Mouse (Mus musculus) liver, embryonic 15.5 days (tissue): Measurements from ENCODE around the gene Serinc3. TPM values are rescaled to one million over a fixed set of nuclear protein-coding genes. Genes with fewer than 3 reads are reported as not detected.
A peak's percentile ranks its signal among the peaks of the same experiment; 100 is the strongest.

ENCODE experiments used
- ATAC-seq: fragments of 200-750 bp; cut with Nextera tagmentation; 2 replicates; pipeline ENCODE4 v1.8.0; 2017; ENCODE audit warnings: moderate number of reproducible peaks, mild to moderate bottlenecking, moderate library complexity; ENCODE audit not compliant: insufficient read depth
- H3K27ac ChIP-seq: fragments of 300-500 bp; sonication (generic); replicated peaks from 2 replicates; pipeline ENCODE4 v1.5.1; 2015; ENCODE audit warnings: mild to moderate bottlenecking, inconsistent platforms
- H3K27me3 ChIP-seq: fragments of 300-500 bp; sonication (generic); 2 replicates; pipeline ENCODE4 v1.6.1; 2015; ENCODE audit warnings: mild to moderate bottlenecking, inconsistent platforms
- H3K36me3 ChIP-seq: fragments of 300-500 bp; sonication (generic); replicated peaks from 2 replicates; pipeline ENCODE4 v1.6.1; 2015; ENCODE audit warnings: moderate library complexity, mild to moderate bottlenecking, inconsistent platforms
- H3K4me1 ChIP-seq: fragments of 300-500 bp; sonication (generic); replicated peaks from 2 replicates; pipeline ENCODE4 v1.6.1; 2015; ENCODE audit warnings: inconsistent platforms
- H3K4me2 ChIP-seq: fragments of 300-500 bp; sonication (generic); 2 replicates; pipeline ENCODE4 v1.6.1; 2015; ENCODE audit warnings: moderate library complexity, mild to moderate bottlenecking, inconsistent platforms
- H3K4me3 ChIP-seq: fragments of 300-500 bp; sonication (generic); replicated peaks from 2 replicates; pipeline ENCODE4 v1.5.1; 2015; ENCODE audit warnings: mild to moderate bottlenecking, inconsistent platforms
- H3K9ac ChIP-seq: fragments of 300-500 bp; sonication (generic); 2 replicates; pipeline ENCODE4 v1.6.1; 2015; ENCODE audit warnings: moderate library complexity, mild to moderate bottlenecking, inconsistent platforms
- H3K9me3 ChIP-seq: fragments of 300-500 bp; sonication (generic); replicated peaks from 2 replicates; pipeline ENCODE4 v1.6.1; 2016; ENCODE audit warnings: inconsistent platforms
- WGBS: fragments of 180-500 bp; shearing (Covaris S2); methylation state at CpG from one replicate; pipeline ENCODE4 v1.1.7; 2015; ENCODE audit warnings: mixed read lengths; ENCODE audit not compliant: insufficient replicate concordance; 5-methylcytosine and 5-hydroxymethylcytosine counted together
- polyA plus RNA-seq: library from polyadenylated mRNA; unstranded; fragments of >200 nt; fragmentation: Nextera tagmentation; extraction: Ambion mirVana; gene quantifications from 2 replicates; pipeline ENCODE4 v1.2.1, GENCODE M21; 2015

Serinc3 gene
- polyA plus RNA-seq, 1 experiment from 2014 or later, result 126 TPM

DNA sequence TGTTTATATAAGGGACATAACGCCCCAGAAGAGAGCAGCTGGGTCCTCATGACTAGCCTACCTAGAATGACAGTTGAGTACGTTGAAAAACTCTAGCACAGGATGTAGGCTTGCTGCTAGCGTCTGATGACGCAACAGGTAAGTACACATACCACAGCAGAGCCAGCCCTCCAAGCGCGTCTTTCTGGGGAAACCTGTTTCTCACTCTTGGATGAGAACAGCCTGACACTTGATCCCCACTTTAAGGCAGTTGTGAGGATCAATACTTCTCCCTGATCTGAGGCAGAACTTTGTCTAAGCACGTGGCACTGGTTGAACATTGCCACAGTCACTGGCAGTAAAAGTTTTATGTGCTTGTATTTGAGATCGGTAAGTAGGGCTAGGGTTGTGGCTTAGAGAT, 24.5 kb downstream of the Serinc3 start:
- H3K36me3 ChIP-seq, result peaks cover 99% of the 10 kb centered on the region
- WGBS, result 75% methylated on average over 8 of the region's 8 CpGs
- H3K4me2 ChIP-seq, result no peak overlapping the region
- H3K9ac ChIP-seq, result no peak overlapping the region
- no peak overlapping the region for H3K4me3 ChIP-seq
- H3K27me3 ChIP-seq, result no peaks in the 10 kb centered on the region
- H3K27ac ChIP-seq, result 0 out of 2 replicates have a peak overlapping the region, but pooled peaks have one; percentile 3
- no peaks in the 10 kb centered on the region for H3K9me3 ChIP-seq
- ATAC-seq, result peak; percentile 17; the same call in 1 of the 2 replicates
- H3K4me1 ChIP-seq, result peaks cover 18% of the 10 kb centered on the region; the same call in 1 of the 2 replicates

- Histone ChIP-seq H3K36me3 (peaks cover 100% of the 10 kb centered on the region), H3K27me3 (no peaks in the 10 kb centered on the region), H3K9me3 (no peaks in the 10 kb centered on the region)
These were observed 27.1 kb downstream of the Serinc3 start for GRCm38 (mm10) chr2:163617874-163618273.

DNA sequence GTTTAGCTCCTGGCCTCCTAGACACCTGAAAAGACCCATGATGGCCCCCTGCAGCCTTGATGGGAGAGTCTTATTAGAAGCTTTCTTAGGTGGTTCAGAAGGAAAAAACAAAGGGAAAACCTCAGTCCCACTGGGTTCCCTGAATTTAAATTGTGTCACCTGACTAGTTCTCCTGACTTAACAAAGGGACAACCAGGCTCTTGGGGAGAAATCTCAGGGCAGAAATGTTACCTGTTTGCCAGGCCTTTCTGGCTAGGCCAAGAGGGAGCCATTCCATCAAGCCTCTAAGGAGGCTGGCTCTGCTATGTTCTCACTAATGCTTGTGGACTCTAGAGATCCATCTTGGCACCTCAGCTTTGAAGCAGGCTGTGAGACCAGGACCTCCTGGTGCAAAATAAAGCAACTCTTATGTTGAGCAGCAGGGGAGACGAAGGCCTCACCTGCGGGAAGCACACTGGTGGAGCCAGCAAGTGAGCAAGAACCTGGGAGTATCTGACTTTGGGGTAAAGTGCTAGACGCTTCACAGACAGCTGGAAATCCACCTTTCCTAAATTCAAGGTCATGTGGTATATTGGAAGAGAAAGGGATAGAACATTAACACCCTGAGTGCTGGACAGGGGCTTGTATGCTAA, 27.6 kb downstream of the Serinc3 start:
- no peak overlapping the region for H3K9ac ChIP-seq
- H3K27ac ChIP-seq, result peak overlapping the region; percentile 24; the same call in 1 of the 2 replicates
- H3K4me1 ChIP-seq, result peaks cover 14% of the 10 kb centered on the region; the same call in 1 of the 2 replicates
- H3K9me3 ChIP-seq, result no peaks in the 10 kb centered on the region
- H3K4me2 ChIP-seq, result no peak overlapping the region
- 79% methylated on average over 3 of the region's 3 CpGs for WGBS
- no peak for ATAC-seq
- no peak overlapping the region for H3K4me3 ChIP-seq
- H3K27me3 ChIP-seq, result no peaks in the 10 kb centered on the region
- H3K36me3 ChIP-seq, result peaks cover 100% of the 10 kb centered on the region

More at GRCm38 (mm10) chr2:163617874-163618273, 27.1 kb downstream of the Serinc3 start:
- ATAC-seq, result no peak
- Histone ChIP-seq H3K9ac (no peak overlapping the region), H3K4me3 (no peak overlapping the region), H3K27ac (no peak overlapping the region), H3K4me2 (no peak overlapping the region), H3K4me1 (peaks cover 18% of the 10 kb centered on the region; the same call in 1 of the 2 replicates)
- 84% methylated on average over 4 of the region's 4 CpGs for WGBS

DNA sequence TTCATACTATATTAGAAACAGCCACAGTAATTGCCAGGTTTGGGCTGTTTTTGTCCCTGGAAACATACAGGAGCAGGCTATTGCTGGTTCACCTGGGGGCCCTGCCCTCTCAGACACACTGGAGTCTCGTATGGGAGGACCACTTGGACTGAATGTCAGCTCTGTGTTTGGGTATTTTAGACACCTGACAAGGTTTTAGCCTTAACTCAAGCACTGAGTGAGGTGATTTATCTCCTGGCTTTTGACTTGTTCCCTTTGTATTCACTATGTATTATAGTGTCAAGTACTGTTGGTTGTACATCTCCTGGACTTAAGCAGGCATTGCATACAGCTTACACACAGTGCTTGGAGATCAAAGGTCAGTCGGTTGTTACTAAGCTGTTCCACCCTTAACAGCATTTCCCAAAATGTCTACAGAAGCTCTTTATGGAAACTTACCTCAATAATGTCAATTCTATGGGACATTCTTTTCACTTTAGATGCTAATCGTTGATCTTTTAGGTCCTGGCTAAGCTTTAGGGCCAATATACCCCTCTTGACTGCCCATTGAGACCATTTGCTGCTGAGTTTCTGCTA, 28.2 kb downstream of the Serinc3 start:
- no peak overlapping the region for H3K9ac ChIP-seq

DNA sequence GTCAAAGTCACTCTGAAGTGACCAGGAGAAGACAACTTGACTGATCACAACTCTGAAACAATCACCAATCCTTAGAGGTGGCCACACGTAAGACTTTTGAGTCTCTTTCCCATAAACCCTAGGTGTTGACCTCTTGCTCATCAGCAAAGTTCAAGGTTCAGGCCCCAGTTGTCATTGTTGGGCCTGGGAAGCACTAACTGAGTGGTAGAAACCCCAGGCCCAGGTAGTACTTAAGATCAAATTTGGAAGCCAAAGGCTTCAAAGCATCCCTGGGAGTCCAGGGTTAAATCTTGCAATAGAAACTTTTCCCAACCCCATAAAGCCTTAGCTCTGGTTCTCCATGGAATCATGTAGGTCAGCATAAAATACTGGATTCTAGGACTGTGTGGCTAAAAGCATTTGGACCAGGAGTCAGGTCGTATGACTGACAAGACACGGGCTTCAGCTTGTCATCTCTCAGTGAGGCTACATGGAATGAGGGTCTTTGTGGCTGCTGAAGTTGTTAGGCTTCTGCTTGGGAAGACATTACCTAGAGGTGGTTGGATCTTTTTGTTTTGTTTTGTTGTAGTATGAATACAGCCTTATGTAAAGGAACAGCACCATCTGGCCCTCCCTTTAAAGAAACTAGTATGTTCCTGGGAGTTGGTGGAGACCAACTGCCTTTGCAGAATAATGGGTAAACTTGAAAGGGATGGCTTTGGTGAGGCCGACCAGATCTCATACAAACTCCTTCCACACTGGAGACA, 28.9 kb downstream of the Serinc3 start:
- no peak overlapping the region for H3K4me2 ChIP-seq
- no peaks in the 10 kb centered on the region for H3K27me3 ChIP-seq
- no peak overlapping the region for H3K4me3 ChIP-seq
- H3K9me3 ChIP-seq, result no peaks in the 10 kb centered on the region
- 73% methylated on average over 4 of the region's 4 CpGs for WGBS
- H3K4me1 ChIP-seq, result peaks cover 12% of the 10 kb centered on the region; the same call in 1 of the 2 replicates
- peaks cover 99% of the 10 kb centered on the region for H3K36me3 ChIP-seq
- no peak for ATAC-seq
- no peak overlapping the region; the same call in 1 of the 2 replicates for H3K27ac ChIP-seq
- no peak overlapping the region for H3K9ac ChIP-seq

More for the DNA sequence above, 28.2 kb downstream of the Serinc3 start:
- peak overlapping the region; percentile 24 for H3K27ac ChIP-seq
- no peak overlapping the region for H3K4me2 ChIP-seq
- no peak overlapping the region for H3K4me3 ChIP-seq
- peaks cover 14% of the 10 kb centered on the region; the same call in 1 of the 2 replicates for H3K4me1 ChIP-seq
- no peaks in the 10 kb centered on the region for H3K9me3 ChIP-seq
- no peaks in the 10 kb centered on the region for H3K27me3 ChIP-seq
- WGBS, result 62% methylated on average over 3 of the region's 3 CpGs
- ATAC-seq, result 0 out of 2 replicates have a peak, but pooled peaks have one; percentile 13
- H3K36me3 ChIP-seq, result peaks cover 100% of the 10 kb centered on the region

DNA sequence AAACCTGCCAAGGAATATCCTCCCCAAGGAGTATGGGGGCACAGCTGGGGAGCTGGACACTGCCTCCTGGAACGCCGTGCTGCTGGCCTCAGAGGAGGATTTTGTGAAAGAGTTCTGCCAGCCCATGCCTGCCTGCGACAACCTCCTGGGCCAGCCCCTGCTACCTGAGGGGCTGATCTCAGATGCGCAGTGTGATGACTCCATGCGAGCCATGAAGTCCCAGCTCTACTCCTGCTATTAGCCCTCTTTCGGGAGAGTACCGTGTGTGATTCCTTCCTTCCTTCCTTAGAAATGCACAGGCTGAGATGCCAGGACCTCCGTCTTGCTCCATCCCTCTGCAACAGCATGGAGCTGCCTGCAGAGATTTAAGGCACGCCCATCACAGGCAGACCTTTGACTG, 29.5 kb downstream of the Serinc3 start:
- 0 out of 2 replicates have a peak overlapping the region, but pooled peaks have one; percentile 16 for H3K27ac ChIP-seq
- no peak overlapping the region for H3K4me2 ChIP-seq
- peaks cover 99% of the 10 kb centered on the region for H3K36me3 ChIP-seq
- no peak for ATAC-seq
- no peaks in the 10 kb centered on the region for H3K27me3 ChIP-seq
- H3K4me1 ChIP-seq, result peaks cover 9% of the 10 kb centered on the region; the same call in 1 of the 2 replicates
- no peaks in the 10 kb centered on the region for H3K9me3 ChIP-seq
- no peak overlapping the region for H3K4me3 ChIP-seq
- WGBS, result 89% methylated on average over 9 of the region's 9 CpGs
- no peak overlapping the region for H3K9ac ChIP-seq

DNA sequence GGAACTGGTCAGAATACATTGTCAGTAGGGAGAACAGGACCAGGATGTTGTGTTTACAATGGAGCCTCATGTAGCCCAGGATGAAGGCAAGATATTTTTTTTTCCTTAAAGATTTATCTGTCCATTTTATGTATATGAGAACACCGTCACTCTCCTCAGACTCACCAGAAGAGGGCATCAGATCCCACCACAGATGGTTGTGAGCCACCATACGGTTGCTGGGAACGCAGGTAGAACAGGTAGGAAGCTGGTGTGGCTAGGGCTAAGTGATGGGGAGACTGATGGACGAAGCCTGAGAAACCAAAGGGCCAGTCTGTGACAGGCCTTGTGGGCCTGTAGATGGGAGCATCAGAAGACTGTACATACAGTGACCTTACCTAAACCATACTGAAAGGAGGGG, 30.9 kb downstream of the Serinc3 start:
- H3K27ac ChIP-seq, result no peak overlapping the region
- no peak for ATAC-seq
- H3K9me3 ChIP-seq, result no peaks in the 10 kb centered on the region
- no peaks in the 10 kb centered on the region for H3K27me3 ChIP-seq
- 87% methylated on average over 4 of the region's 4 CpGs for WGBS
- H3K4me3 ChIP-seq, result no peak overlapping the region
- no peak overlapping the region for H3K4me2 ChIP-seq
- peaks cover 3% of the 10 kb centered on the region; the same call in 1 of the 2 replicates for H3K4me1 ChIP-seq
- H3K36me3 ChIP-seq, result peaks cover 94% of the 10 kb centered on the region
- H3K9ac ChIP-seq, result no peak overlapping the region

DNA sequence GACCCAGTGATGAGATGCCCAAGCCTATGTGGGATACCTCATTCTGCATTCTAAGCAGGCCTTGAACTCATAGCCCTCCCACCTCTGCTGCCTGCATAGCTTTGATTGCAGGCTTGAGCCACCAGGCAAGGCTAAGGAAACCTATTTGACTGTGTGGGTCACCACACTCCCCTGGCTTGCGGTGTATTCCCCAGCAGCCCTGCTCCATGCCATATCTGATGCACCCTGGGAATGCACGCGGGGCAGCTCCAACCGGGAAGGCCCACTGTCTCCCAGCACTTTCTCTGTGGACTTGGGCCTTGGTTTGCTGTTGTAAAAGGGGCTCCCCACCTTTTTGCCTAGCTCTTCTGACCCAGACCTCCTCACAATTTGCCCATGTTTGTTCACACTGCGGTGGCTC, 31.7 kb downstream of the Serinc3 start:
- no peak overlapping the region for H3K4me3 ChIP-seq
- peaks cover 3% of the 10 kb centered on the region; the same call in 1 of the 2 replicates for H3K4me1 ChIP-seq
- no peak overlapping the region for H3K4me2 ChIP-seq
- WGBS, result 93% methylated on average over 5 of the region's 5 CpGs
- H3K27me3 ChIP-seq, result no peaks in the 10 kb centered on the region
- peaks cover 86% of the 10 kb centered on the region for H3K36me3 ChIP-seq
- ATAC-seq, result no peak
- no peaks in the 10 kb centered on the region for H3K9me3 ChIP-seq
- H3K27ac ChIP-seq, result no peak overlapping the region
- H3K9ac ChIP-seq, result no peak overlapping the region

DNA sequence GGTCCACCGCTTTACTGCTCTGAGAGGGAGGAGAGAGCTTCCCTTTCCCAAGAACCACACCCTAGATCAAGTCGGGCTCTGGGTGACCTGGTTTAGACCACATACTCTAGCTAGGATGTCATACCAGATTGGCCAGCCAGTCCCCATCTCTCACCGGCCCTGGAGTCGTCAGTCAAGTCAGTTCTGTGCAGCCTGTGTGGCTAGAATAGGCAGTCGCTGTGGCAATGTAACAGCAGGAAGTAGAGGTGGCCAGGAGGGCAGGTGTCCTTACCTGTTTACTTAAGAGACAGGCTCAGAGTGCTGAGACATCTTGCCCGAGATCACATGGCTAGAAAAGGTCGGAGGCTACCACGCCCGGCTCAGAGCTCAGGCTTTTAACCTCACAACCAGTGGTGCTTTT, 33.8 kb downstream of the Serinc3 start:
- Histone ChIP-seq H3K4me2 (no peak overlapping the region), H3K9ac (no peak overlapping the region), H3K9me3 (no peaks in the 10 kb centered on the region), H3K27ac (no peak overlapping the region), H3K36me3 (peaks cover 77% of the 10 kb centered on the region), H3K4me3 (no peak overlapping the region), H3K27me3 (no peaks in the 10 kb centered on the region), H3K4me1 (peaks cover 7% of the 10 kb centered on the region; the same call in 1 of the 2 replicates)
- no peak for ATAC-seq
- WGBS, result 75% methylated on average over 9 of the region's 9 CpGs

DNA sequence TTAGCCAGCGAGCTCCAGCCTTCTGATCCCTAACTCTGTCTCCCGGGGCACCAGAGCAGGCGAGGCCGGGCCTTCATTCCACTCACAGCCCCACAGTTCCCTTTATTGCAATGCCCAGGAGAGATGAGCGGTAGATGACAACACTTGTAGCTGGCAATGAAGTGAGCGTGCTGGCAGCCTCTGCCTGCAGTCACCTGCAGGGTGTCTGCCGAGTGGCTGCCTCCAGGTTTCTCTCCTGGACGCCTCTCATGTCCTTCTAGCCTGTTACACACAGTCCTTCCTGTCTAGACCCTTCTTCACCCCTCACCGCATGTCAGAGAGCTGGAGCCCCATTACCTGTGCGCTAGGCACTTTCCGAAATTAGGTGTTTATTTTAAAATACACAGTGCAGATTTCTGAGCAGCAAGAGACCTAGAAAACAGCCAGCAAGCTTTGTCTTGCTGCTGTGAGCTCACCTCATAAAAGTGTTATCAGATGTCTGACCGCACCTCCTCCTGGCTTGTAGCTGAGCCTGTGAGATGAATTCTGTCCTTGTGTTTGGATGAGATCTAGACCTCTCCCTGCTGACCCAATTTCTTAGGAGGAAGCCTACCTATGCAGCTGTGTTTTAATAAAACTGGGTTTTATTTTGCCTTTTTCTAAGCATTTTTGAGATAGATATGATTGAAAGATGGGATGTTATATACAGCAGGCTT, 35.5 kb downstream of the Serinc3 start:
- Histone ChIP-seq H3K27ac (no peak overlapping the region), H3K4me3 (no peak overlapping the region), H3K9ac (no peak overlapping the region), H3K36me3 (peaks cover 59% of the 10 kb centered on the region), H3K4me2 (no peak overlapping the region), H3K27me3 (no peaks in the 10 kb centered on the region), H3K9me3 (no peaks in the 10 kb centered on the region), H3K4me1 (peaks cover 18% of the 10 kb centered on the region)
- 80% methylated on average over 12 of the region's 12 CpGs for WGBS
- no peak for ATAC-seq
